Mouse (Mus musculus) neural tube, embryonic 14.5 days (tissue): ENCODE data around the gene Rabggtb. TPM values are rescaled to one million over a fixed set of nuclear protein-coding genes. Genes with fewer than 3 reads are reported as not detected.

Source experiments
- ATAC-seq: fragments of 200-750 bp; cut with Nextera tagmentation; 2 replicates; pipeline ENCODE4 v1.8.0; 2017; ENCODE audit warnings: low read depth, mild to moderate bottlenecking, moderate TSS enrichment, moderate library complexity
- H3K27ac ChIP-seq: fragments of 300-500 bp; sonication (generic); 2 replicates; pipeline ENCODE4 v1.5.1; 2014; ENCODE audit warnings: low read depth, mild to moderate bottlenecking, control low read depth, low read length, moderate library complexity, mixed read lengths
- H3K27me3 ChIP-seq: fragments of 300-500 bp; sonication (generic); 2 replicates; pipeline ENCODE4 v1.6.1; 2014; ENCODE audit warnings: low read length; ENCODE audit not compliant: control insufficient read depth, insufficient read depth
- H3K36me3 ChIP-seq: fragments of 300-500 bp; sonication (generic); 2 replicates; pipeline ENCODE4 v1.6.1; 2014; ENCODE audit warnings: low read length, mixed read lengths; ENCODE audit not compliant: control insufficient read depth, insufficient read depth
- H3K4me1 ChIP-seq: fragments of 300-500 bp; sonication (generic); 2 replicates; pipeline ENCODE4 v1.6.1; 2014; ENCODE audit warnings: low read length; ENCODE audit not compliant: control insufficient read depth, insufficient read depth
- H3K4me2 ChIP-seq: fragments of 300-500 bp; sonication (generic); 2 replicates; pipeline ENCODE4 v1.6.1; 2014; ENCODE audit warnings: mild to moderate bottlenecking, low read depth, low read length, control low read depth
- H3K4me3 ChIP-seq: fragments of 300-500 bp; sonication (generic); 2 replicates; pipeline ENCODE4 v1.5.1; 2014; ENCODE audit warnings: low read depth, low read length, control low read depth, mixed read lengths
- H3K9ac ChIP-seq: fragments of 300-500 bp; sonication (generic); replicated peaks from 2 replicates; pipeline ENCODE4 v1.6.1; 2014; ENCODE audit warnings: low read depth, mild to moderate bottlenecking, control low read depth, low read length, mixed read lengths
- H3K9me3 ChIP-seq: fragments of 300-500 bp; sonication (generic); 2 replicates; pipeline ENCODE4 v1.6.1; 2016; ENCODE audit warnings: low read length; ENCODE audit not compliant: control insufficient read depth
- WGBS: fragments of 180-500 bp; shearing (Covaris S2); extraction: QIAGEN DNeasy Blood & Tissue Kit; methylation state at CpG from one replicate; pipeline ENCODE4 v1.1.7; 2014; 5-methylcytosine and 5-hydroxymethylcytosine counted together
- polyA plus RNA-seq: library from polyadenylated mRNA; unstranded; fragments of >200 nt; fragmentation: Nextera tagmentation; extraction: Ambion mirVana; gene quantifications from 2 replicates; pipeline ENCODE4 v1.2.1, GENCODE M21; 2014

The Rabggtb gene
- polyA plus RNA-seq, result 54.0 and 54.9 TPM in 2 replicates

DNA sequence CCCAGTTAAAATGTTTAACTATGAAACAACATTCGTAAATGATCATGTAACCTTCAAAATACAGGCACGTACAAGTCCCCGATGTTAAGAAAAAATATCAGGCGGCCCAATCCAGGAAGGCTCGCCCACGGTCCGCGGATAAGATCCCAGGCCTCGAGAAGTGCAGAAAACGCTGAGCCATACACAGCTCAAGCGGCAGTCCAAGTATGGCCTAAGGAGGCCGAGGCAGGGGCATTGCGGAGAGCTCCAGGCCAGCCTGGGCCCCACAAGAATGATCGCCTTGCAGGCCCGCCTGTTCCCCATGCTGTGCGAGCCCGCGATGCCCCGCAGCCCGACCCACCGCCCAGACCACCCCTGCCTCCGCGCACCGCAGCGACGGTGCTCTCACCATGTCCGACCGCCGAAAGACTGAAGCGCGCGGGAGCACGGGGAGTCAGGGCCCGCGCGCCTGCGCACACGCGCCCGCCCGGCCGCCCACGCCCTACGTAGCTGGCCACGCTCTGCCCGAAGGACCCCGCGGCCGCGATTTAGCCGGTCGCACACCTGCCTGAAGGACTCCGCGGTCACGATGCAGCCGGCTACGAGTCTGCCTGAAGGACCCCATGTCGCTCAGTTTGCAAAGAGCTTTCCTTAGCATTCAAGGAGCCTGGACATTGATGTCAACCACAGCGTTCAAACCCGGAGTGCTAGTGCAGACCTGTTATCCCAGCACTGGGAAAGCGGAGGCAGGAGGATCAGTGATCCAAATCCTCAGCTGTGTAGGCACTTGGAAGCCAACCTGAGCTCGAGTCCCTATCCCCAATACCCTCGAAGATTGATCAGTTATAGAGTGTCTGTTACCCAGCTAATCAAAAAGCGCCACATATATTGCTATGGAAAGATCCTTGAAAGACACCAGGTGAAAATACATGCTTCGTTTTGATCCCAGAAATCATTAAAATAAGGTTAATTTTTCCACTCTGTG lies at the start of gene Rabggtb:
TSS of gene Rabggtb (minus strand) at position 464 of the 964 bp plus-strand sequence.
- Histone ChIP-seq H3K27ac (peak within 1 kb of the TSS; percentile 93), H3K4me3 (peak within 1 kb of the TSS; percentile 73), H3K4me1 (peaks cover 25% of the 10 kb centered on the region), H3K9ac (peak within 1 kb of the TSS; percentile 90), H3K9me3 (no peaks in the 10 kb centered on the region), H3K4me2 (peak within 1 kb of the TSS; percentile 92), H3K36me3 (peaks cover 28% of the 10 kb centered on the region), H3K27me3 (no peaks in the 10 kb centered on the region)
- 1% methylated on average over 65 of the region's 65 CpGs for WGBS
- peak; percentile 98 for ATAC-seq

DNA sequence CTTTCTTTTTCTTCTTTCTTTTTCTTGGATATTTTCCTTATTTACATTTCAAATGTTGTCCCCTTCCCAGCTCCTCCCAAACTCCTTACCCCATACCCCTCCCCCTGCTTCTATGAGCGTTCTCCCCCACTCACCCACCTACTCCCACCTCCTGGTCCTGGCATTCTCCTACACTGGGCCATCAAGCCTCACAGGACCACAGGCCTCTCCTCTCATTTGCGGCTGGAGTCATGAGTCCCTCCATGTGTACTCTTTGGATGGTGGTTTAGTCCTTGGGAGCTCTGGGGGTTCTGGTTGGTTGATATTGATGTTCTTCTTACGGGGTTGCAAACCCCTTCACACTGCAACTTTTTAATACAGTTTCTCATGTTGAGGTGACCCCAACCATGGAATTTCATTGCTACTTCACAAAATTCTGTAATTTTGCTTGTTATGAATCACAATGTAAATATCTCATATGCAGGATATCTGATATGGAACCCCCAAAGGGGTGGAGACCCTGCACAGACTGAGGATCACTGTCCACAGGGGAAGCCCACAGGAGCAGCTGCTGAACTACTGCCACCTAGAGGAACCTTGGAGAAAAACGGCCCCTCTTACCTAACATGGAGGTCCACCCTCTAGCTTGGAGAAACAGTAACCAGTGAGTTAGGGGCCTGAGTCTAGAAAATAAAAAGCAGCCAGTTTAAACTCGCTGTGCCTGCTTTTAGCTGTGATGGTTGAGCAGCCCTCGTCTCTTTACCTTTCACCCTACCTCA lies 49.0 kb upstream of the Rabggtb start:
- no peak for ATAC-seq
- WGBS, result 75% methylated on average over 6 of the region's 6 CpGs

DNA sequence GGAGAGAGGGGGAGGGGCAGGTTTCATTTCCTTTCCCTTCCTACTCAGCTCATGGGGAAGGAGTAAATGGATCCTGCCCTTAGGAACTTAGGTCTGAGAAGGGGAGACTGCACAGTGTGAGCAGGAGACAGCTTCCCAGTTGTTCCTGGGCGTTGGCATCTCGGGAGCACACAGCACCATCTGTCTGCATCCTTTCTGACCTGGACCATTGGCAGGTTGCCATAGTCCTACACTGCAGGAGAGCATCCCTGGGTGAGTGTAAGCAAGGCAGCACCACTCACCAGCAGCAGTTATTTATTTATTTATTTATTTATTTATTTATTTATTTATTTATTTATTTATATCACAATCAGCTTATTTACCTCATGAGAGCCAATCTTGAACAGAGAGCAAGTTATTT lies 48.1 kb upstream of the Rabggtb start:
- H3K27ac ChIP-seq, result no peak overlapping the region
- H3K27me3 ChIP-seq, result no peaks in the 10 kb centered on the region
- 0 out of 2 replicates have a peak, but pooled peaks have one; percentile 25 for ATAC-seq
- H3K4me1 ChIP-seq, result no peaks in the 10 kb centered on the region; the same call in 1 of the 2 replicates
- no peaks in the 10 kb centered on the region for H3K9me3 ChIP-seq
- H3K9ac ChIP-seq, result no peak overlapping the region
- H3K4me3 ChIP-seq, result no peak overlapping the region
- H3K4me2 ChIP-seq, result no peak overlapping the region
- 44% methylated on average over 2 of the region's 2 CpGs for WGBS
- H3K36me3 ChIP-seq, result no peaks in the 10 kb centered on the region

More for the DNA sequence above, 49.0 kb upstream of the Rabggtb start:
- no peak overlapping the region for H3K4me3 ChIP-seq
- H3K9ac ChIP-seq, result no peak overlapping the region
- H3K4me2 ChIP-seq, result no peak overlapping the region
- no peaks in the 10 kb centered on the region for H3K9me3 ChIP-seq
- no peaks in the 10 kb centered on the region for H3K36me3 ChIP-seq
- no peaks in the 10 kb centered on the region; the same call in 1 of the 2 replicates for H3K4me1 ChIP-seq
- no peaks in the 10 kb centered on the region for H3K27me3 ChIP-seq
- H3K27ac ChIP-seq, result no peak overlapping the region

- no peak overlapping the region for H3K27ac ChIP-seq
- H3K4me1 ChIP-seq, result no peaks in the 10 kb centered on the region; the same call in 1 of the 2 replicates
- 68% methylated on average over 9 of the region's 9 CpGs for WGBS
- no peaks in the 10 kb centered on the region for H3K27me3 ChIP-seq
- no peaks in the 10 kb centered on the region for H3K36me3 ChIP-seq
- H3K9ac ChIP-seq, result no peak overlapping the region
- peak; percentile 65 for ATAC-seq
- no peaks in the 10 kb centered on the region for H3K9me3 ChIP-seq
- H3K4me2 ChIP-seq, result no peak overlapping the region
- H3K4me3 ChIP-seq, result no peak overlapping the region
Measured at GRCm38 (mm10) chr3:153959731-153960207, 47.0 kb upstream of the Rabggtb start.

- Histone ChIP-seq H3K36me3 (no peaks in the 10 kb centered on the region), H3K27me3 (no peaks in the 10 kb centered on the region), H3K4me3 (no peak overlapping the region), H3K9me3 (no peaks in the 10 kb centered on the region), H3K4me2 (no peak overlapping the region), H3K4me1 (no peaks in the 10 kb centered on the region; the same call in 1 of the 2 replicates), H3K27ac (no peak overlapping the region), H3K9ac (no peak overlapping the region)
- WGBS, result 95% methylated on average over 1 of the region's 1 CpGs
- ATAC-seq, result peak; percentile 44
Measured at GRCm38 (mm10) chr3:153959035-153959730, 46.4 kb upstream of the Rabggtb start.

GRCm38 (mm10) chr3:153957916-153958315 lies 45.1 kb upstream of the Rabggtb start:
- WGBS, result 88% methylated on average over 5 of the region's 5 CpGs
- no peak for ATAC-seq
- Histone ChIP-seq H3K9ac (no peak overlapping the region), H3K4me2 (no peak overlapping the region), H3K27ac (no peak overlapping the region), H3K9me3 (no peaks in the 10 kb centered on the region), H3K36me3 (no peaks in the 10 kb centered on the region), H3K4me3 (no peak overlapping the region), H3K4me1 (no peaks in the 10 kb centered on the region; the same call in 1 of the 2 replicates), H3K27me3 (no peaks in the 10 kb centered on the region)

DNA sequence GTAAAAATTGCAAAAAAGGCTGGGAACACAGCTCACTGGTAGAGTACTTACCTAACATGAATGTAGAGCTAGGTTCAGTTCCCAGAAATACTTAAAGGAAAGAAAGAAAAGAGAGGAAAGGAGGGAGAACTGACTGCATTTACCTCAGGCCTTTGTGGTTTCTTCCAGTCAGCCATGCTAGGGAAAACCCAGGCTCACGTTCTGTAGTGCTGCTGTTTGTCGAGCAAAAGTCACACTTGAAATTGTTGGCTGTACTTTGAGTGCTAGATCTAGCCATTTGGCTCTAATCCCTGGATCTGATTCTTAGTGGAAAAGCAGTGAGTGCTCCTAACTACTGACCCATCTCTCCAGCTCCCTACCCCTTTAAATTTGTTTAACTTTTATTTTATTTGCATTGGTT lies 35.4 kb upstream of the Rabggtb start:
- Histone ChIP-seq H3K9ac (no peak overlapping the region), H3K36me3 (no peaks in the 10 kb centered on the region), H3K4me1 (0 out of 2 replicates have a peak, but pooled peaks cover 4% of the 10 kb centered on the region), H3K27ac (no peak overlapping the region), H3K9me3 (no peaks in the 10 kb centered on the region), H3K27me3 (no peaks in the 10 kb centered on the region), H3K4me3 (no peak overlapping the region), H3K4me2 (no peak overlapping the region)
- WGBS, result 79% methylated on average over 2 of the region's 2 CpGs
- no peak for ATAC-seq

DNA sequence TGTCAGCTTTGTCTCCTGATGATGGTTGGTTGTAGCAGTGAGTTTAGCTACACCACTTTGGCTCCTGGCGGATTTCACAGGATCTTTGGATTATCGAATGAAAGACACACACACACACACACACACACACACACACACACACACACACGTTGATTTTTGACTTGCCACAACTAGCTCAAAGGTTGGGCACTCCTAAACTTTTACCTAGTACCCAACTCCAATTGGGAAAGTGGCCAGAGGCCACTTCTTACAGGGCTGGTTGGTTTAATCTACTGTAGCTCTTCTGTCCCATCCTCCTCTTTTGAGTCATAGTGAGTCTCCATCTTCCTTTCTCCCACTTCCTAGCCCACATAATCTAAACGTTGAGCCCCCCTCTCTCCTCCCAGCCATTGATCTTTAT lies 34.5 kb upstream of the Rabggtb start:
- H3K4me1 ChIP-seq, result 0 out of 2 replicates have a peak, but pooled peaks cover 4% of the 10 kb centered on the region
- no peak overlapping the region for H3K9ac ChIP-seq
- H3K4me2 ChIP-seq, result no peak overlapping the region
- no peak overlapping the region for H3K4me3 ChIP-seq
- no peaks in the 10 kb centered on the region for H3K9me3 ChIP-seq
- no peak overlapping the region for H3K27ac ChIP-seq
- WGBS, result 73% methylated on average over 4 of the region's 4 CpGs
- H3K27me3 ChIP-seq, result no peaks in the 10 kb centered on the region
- H3K36me3 ChIP-seq, result no peaks in the 10 kb centered on the region
- no peak for ATAC-seq
